ENCODE assay signal across 8 mouse cellular contexts in genomic region chr9:104262016-104262762, GRCm38 (mm10). TPM values are rescaled to one million over a fixed set of nuclear protein-coding genes. Genes with fewer than 3 reads are reported as not detected.
DNase-seq lines count a peak whose midpoint lies in the region; TF ChIP-seq lines count a peak whose summit lies in the region.

No protein-coding gene starts in this region.

- H3K36me3 ChIP-seq in E14TG2a.4 (ENCODE audit: insufficient read depth, low read length), result peaks cover 24% of the 10 kb centered on the region; the same call in 1 of the 2 replicates

- H3K4me3 ChIP-seq in gastrocnemius, adult 2 months, result peak overlapping the region; percentile 100
- peak overlapping the region; percentile 99 for H3K4me3 ChIP-seq in E14TG2a.4 (replicated peaks; ENCODE audit: low read length)

- H3K27me3 ChIP-seq in E14TG2a.4 (ENCODE audit: insufficient read depth, low read length), result no peaks in the 10 kb centered on the region

- TF ChIP-seq CTCF in gastrocnemius, adult 2 months (IDR thresholded peaks at IDR 0.05), result no peak
- no peak for TF ChIP-seq CTCF in E14TG2a.4 (conservative IDR thresholded peaks at IDR 0.05; ENCODE audit: low read length)

- peak overlapping the region; percentile 95 for H3K27ac ChIP-seq in gastrocnemius, adult 2 months

- DNase-seq in gastrocnemius, adult 2 months, result no peak
- no peak for DNase-seq in gastrocnemius, adult 8-10 months (ENCODE audit: low spot score in 2 of 2)
- peak; percentile 63 for DNase-seq in embryo, embryonic 10.5 days (ENCODE audit: low spot score)
- peak; percentile 51 for DNase-seq in heart, postnatal 4 days
- DNase-seq in left cerebral cortex, postnatal 36 days (ENCODE audit: low spot score in 2 of 2), result peak; percentile 18 to 25
- peak; percentile 61 for DNase-seq in mesoderm, embryonic 11.5 days (ENCODE audit: low read depth, low spot score)
- DNase-seq in layer of hippocampus, postnatal 36 days, result no peak

- intact Hi-C loops in gastrocnemius, adult 2 months (cut with DNase I), result no loop called here
- intact Hi-C loops in left cerebral cortex, postnatal 36 days (cut with DNase I), result no loop called here

- H3K9me3 ChIP-seq in E14TG2a.4 (ENCODE audit: low read length), result no peaks in the 10 kb centered on the region

- H3K4me1 ChIP-seq in E14TG2a.4 (replicated peaks; ENCODE audit: low read depth, low read length), result peaks cover 46% of the 10 kb centered on the region

RNA-seq across cellular contexts. Expression of gene Dnajc13, which starts 0.5 kb away (rescaled TPM):
- total RNA-seq in gastrocnemius, adult 2 months (2021), result 10 to 100 TPM; 29.7 to 32.1 TPM
- 10 to 100 TPM; 25.5 to 31.4 (median 28.0) TPM for total RNA-seq in gastrocnemius, adult 8-10 months (2022)
- 10 to 100 TPM; 41.4 to 44.6 TPM for total RNA-seq in heart, postnatal 4 days (2021)
- total RNA-seq in left cerebral cortex, postnatal 36 days (2021), result 10 to 100 TPM; 54.5 to 70.4 TPM
- 10 to 100 TPM; 61.7 to 70.3 TPM for total RNA-seq in layer of hippocampus, postnatal 36 days (2021)

Comparison
In these comparisons a context has a peak if more than half of its experiments do, and no peak if none do; other contexts are left out.
1. DNase-seq: peak in embryo, embryonic 10.5 days (single experiment), heart, postnatal 4 days (single experiment), left cerebral cortex, postnatal 36 days (2 of 2) and mesoderm, embryonic 11.5 days (single experiment); none in gastrocnemius, adult 2 months (single experiment), gastrocnemius, adult 8-10 months (0 of 2) and layer of hippocampus, postnatal 36 days (0 of 2).